Mouse (Mus musculus): Measurements from ENCODE around the gene Adal. TPM values are rescaled to one million over a fixed set of nuclear protein-coding genes. Genes with fewer than 3 reads are reported as not detected.

The Adal gene
- polyA plus RNA-seq, 1 experiment: 22.8 TPM

GRCm38 (mm10) chr2:121183431-121183830, 43.2 kb downstream of the Adal start:
- TF ChIP-seq POLR2A (IDR thresholded peaks at IDR 0.05; ENCODE audit: borderline replicate concordance, extremely low read depth, insufficient read depth, insufficient read length, poor library complexity, severe bottlenecking) (no peak), CTCF (IDR thresholded peaks at IDR 0.05; ENCODE audit: borderline replicate concordance, extremely low read depth, insufficient read depth, insufficient read length) (no peak)
- no peak for DNase-seq (ENCODE audit: low read depth)

GRCm38 (mm10) chr2:121184142-121184541, 43.9 kb downstream of the Adal start:
- no peak for TF ChIP-seq CTCF (IDR thresholded peaks at IDR 0.05; ENCODE audit: borderline replicate concordance, extremely low read depth, insufficient read depth, insufficient read length)
- TF ChIP-seq POLR2A (IDR thresholded peaks at IDR 0.05; ENCODE audit: borderline replicate concordance, extremely low read depth, insufficient read depth, insufficient read length, poor library complexity, severe bottlenecking): no peak
- DNase-seq (ENCODE audit: low read depth): no peak

GRCm38 (mm10) chr2:121188530-121188929, 48.3 kb downstream of the Adal start:
- TF ChIP-seq POLR2A (IDR thresholded peaks at IDR 0.05; ENCODE audit: borderline replicate concordance, extremely low read depth, insufficient read depth, insufficient read length, poor library complexity, severe bottlenecking) (no peak), CTCF (IDR thresholded peaks at IDR 0.05; ENCODE audit: borderline replicate concordance, extremely low read depth, insufficient read depth, insufficient read length) (peak; percentile 12; the same call in 1 of the 2 replicates)
- DNase-seq (ENCODE audit: low read depth): peak; percentile 12

- no peak for DNase-seq (ENCODE audit: low read depth)
- TF ChIP-seq CTCF (IDR thresholded peaks at IDR 0.05; ENCODE audit: borderline replicate concordance, extremely low read depth, insufficient read depth, insufficient read length) (no peak), POLR2A (IDR thresholded peaks at IDR 0.05; ENCODE audit: borderline replicate concordance, extremely low read depth, insufficient read depth, insufficient read length, poor library complexity, severe bottlenecking) (no peak)
Observed at GRCm38 (mm10) chr2:121195466-121195865, 55.2 kb downstream of the Adal start.

GRCm38 (mm10) chr2:121204276-121204675, 64.0 kb downstream of the Adal start:
- no peak for DNase-seq (ENCODE audit: low read depth)
- no peak for TF ChIP-seq POLR2A (IDR thresholded peaks at IDR 0.05; ENCODE audit: borderline replicate concordance, extremely low read depth, insufficient read depth, insufficient read length, poor library complexity, severe bottlenecking)
- TF ChIP-seq CTCF (IDR thresholded peaks at IDR 0.05; ENCODE audit: borderline replicate concordance, extremely low read depth, insufficient read depth, insufficient read length): no peak

Other genes starting within 250 kb of the Adal start
- 26.7 and 31.0 TPM in 2 replicates for gene Ubr1, start 169.7 kb upstream of the Adal start, polyA plus RNA-seq (2012; rRNA removed)
- 13.5 and 14.0 TPM in 2 replicates for gene Tmem62, start 163.4 kb upstream of the Adal start, polyA plus RNA-seq (2012; rRNA removed)
- 65.4 and 69.0 TPM in 2 replicates for gene Ccndbp1, start 132.0 kb upstream of the Adal start, polyA plus RNA-seq (2012; rRNA removed)
- gene Epb42, start 103.4 kb upstream of the Adal start, polyA plus RNA-seq (2012; rRNA removed): 0.19 and 0.75 TPM in 2 replicates
- 0.05 TPM in 1 of 2 replicates, not detected in the other for gene Tgm5, start 54.6 kb upstream of the Adal start, polyA plus RNA-seq (2012; rRNA removed)
- gene Tgm7, start 30.6 kb upstream of the Adal start, polyA plus RNA-seq (2012; rRNA removed): 0.04 and 0.05 TPM in 2 replicates
- 11.5 and 12.9 TPM in 2 replicates for gene Lcmt2, start 225 bp downstream of the Adal start, polyA plus RNA-seq (2012; rRNA removed)
- 50.9 and 67.7 TPM in 2 replicates for gene Tubgcp4, start 30.2 kb downstream of the Adal start, polyA plus RNA-seq (2012; rRNA removed)
- 4.9 and 6.3 TPM in 2 replicates for gene Zscan29, start 30.7 kb downstream of the Adal start, polyA plus RNA-seq (2012; rRNA removed)
- 142 and 175 TPM in 2 replicates for gene Trp53bp1, start 131.0 kb downstream of the Adal start, polyA plus RNA-seq (2012; rRNA removed)
- gene Map1a, start 149.2 kb downstream of the Adal start, polyA plus RNA-seq (2012; rRNA removed): 13.7 and 23.4 TPM in 2 replicates
- gene Ppip5k1, start 215.0 kb downstream of the Adal start, polyA plus RNA-seq (2012; rRNA removed): 22.1 and 25.8 TPM in 2 replicates
- gene Ckmt1, start 217.3 kb downstream of the Adal start, polyA plus RNA-seq (2012; rRNA removed): 39.0 and 49.9 TPM in 2 replicates
- 0.04 TPM in 1 of 2 replicates, not detected in the other for gene Strc, start 246.7 kb downstream of the Adal start, polyA plus RNA-seq (2012; rRNA removed)